Mouse (Mus musculus) forebrain, embryonic 15.5 days (tissue): ENCODE results near the gene Ctla4. TPM values are rescaled to one million over a fixed set of nuclear protein-coding genes. Genes with fewer than 3 reads are reported as not detected.

Source experiments
- ATAC-seq: fragments of 200-750 bp; cut with Nextera tagmentation; replicated peaks from 2 replicates; pipeline ENCODE4 v1.8.0; 2017; ENCODE audit warnings: mild to moderate bottlenecking, moderate TSS enrichment, moderate library complexity
- H3K27ac ChIP-seq: fragments of 300-500 bp; sonication (generic); replicated peaks from 2 replicates; pipeline ENCODE4 v1.5.1; 2015; ENCODE audit warnings: mild to moderate bottlenecking, inconsistent platforms
- H3K27me3 ChIP-seq: fragments of 300-500 bp; sonication (generic); 2 replicates; pipeline ENCODE4 v1.6.1; 2015; ENCODE audit warnings: inconsistent platforms
- H3K36me3 ChIP-seq: fragments of 300-500 bp; sonication (generic); 2 replicates; pipeline ENCODE4 v1.6.1; 2015; ENCODE audit warnings: mild to moderate bottlenecking, inconsistent platforms
- H3K4me1 ChIP-seq: fragments of 300-500 bp; sonication (generic); 2 replicates; pipeline ENCODE4 v1.6.1; 2015; ENCODE audit warnings: inconsistent platforms
- H3K4me2 ChIP-seq: fragments of 300-500 bp; sonication (generic); replicated peaks from 2 replicates; pipeline ENCODE4 v1.6.1; 2015; ENCODE audit warnings: mild to moderate bottlenecking, inconsistent platforms
- H3K4me3 ChIP-seq: fragments of 300-500 bp; sonication (generic); 2 replicates; pipeline ENCODE4 v1.5.1; 2015; ENCODE audit warnings: mild to moderate bottlenecking, inconsistent platforms
- H3K9ac ChIP-seq: fragments of 300-500 bp; sonication (generic); replicated peaks from 2 replicates; pipeline ENCODE4 v1.6.1; 2015; ENCODE audit warnings: mild to moderate bottlenecking, inconsistent platforms
- H3K9me3 ChIP-seq: fragments of 300-500 bp; sonication (generic); 2 replicates; pipeline ENCODE4 v1.6.1; 2016; ENCODE audit warnings: inconsistent platforms
- WGBS: fragments of 180-500 bp; shearing (Covaris S2); methylation state at CpG from one replicate; pipeline ENCODE4 v1.1.7; 2015; ENCODE audit warnings: mixed read lengths; 5-methylcytosine and 5-hydroxymethylcytosine counted together
- polyA plus RNA-seq: library from polyadenylated mRNA; unstranded; fragments of >200 nt; fragmentation: Nextera tagmentation; extraction: Ambion mirVana; gene quantifications from 2 replicates; pipeline ENCODE4 v1.2.1, GENCODE M21; 2015

Gene Ctla4
- polyA plus RNA-seq, 1 experiment from 2014 or later: not detected

DNA sequence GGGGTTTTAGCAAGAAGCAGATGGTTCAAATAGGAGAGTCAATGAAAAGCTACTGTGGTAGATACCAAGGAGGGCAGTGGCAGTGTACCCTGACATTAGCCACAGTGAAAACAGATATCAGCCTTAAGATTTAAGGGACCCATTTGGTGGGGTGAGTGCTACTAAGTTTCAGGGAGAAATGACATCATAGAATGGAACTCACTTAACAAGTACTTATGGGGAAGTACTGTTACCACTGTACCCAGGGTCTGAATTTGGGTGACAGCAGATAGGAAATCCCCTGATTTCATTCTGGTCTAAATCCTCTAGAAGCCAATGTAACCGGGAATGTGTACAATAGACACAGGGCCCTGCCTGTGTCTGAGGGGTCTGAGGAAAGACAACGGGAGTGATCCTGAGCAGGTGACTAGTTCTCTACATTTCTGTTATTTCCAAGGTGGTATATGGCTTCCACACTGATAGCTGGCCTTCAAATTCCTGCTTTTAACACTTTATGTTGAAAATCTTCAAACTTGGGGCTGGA lies 17.7 kb downstream of the Ctla4 start:
- 95% methylated on average over 2 of the region's 2 CpGs for WGBS
- no peaks in the 10 kb centered on the region for H3K27me3 ChIP-seq
- ATAC-seq: no peak

DNA sequence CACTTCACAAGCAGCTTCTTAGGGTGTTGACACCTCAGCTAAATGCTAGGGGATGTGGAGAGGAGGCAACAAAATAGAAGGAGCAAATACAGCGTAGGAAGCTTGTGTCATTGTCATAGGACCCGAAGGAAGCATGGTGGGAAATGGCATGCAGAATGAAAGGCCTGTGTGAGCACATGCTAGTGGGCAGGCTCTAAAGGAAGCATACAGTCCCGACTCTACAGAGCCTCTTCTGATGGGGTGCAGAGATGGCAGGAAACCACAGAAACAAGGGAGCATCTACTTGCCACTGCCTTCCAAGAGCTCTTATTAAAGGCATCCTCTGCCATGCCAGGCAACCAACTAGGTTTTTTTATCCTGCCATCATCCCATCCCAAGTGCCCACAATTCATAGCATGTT lies 20.7 kb downstream of the Ctla4 start:
- Histone ChIP-seq H3K4me2 (no peak overlapping the region), H3K36me3 (no peaks in the 10 kb centered on the region), H3K9ac (no peak overlapping the region), H3K4me3 (no peak overlapping the region), H3K27ac (no peak overlapping the region), H3K4me1 (0 out of 2 replicates have a peak, but pooled peaks cover 3% of the 10 kb centered on the region), H3K27me3 (no peaks in the 10 kb centered on the region), H3K9me3 (no peaks in the 10 kb centered on the region)
- ATAC-seq: no peak
- 86% methylated on average over 3 of the region's 3 CpGs for WGBS

More for the DNA sequence above, 17.7 kb downstream of the Ctla4 start:
- Histone ChIP-seq H3K4me1 (0 out of 2 replicates have a peak, but pooled peaks cover 3% of the 10 kb centered on the region), H3K36me3 (no peaks in the 10 kb centered on the region), H3K9me3 (no peaks in the 10 kb centered on the region), H3K9ac (no peak overlapping the region), H3K27ac (no peak overlapping the region), H3K4me2 (no peak overlapping the region), H3K4me3 (no peak overlapping the region)

DNA sequence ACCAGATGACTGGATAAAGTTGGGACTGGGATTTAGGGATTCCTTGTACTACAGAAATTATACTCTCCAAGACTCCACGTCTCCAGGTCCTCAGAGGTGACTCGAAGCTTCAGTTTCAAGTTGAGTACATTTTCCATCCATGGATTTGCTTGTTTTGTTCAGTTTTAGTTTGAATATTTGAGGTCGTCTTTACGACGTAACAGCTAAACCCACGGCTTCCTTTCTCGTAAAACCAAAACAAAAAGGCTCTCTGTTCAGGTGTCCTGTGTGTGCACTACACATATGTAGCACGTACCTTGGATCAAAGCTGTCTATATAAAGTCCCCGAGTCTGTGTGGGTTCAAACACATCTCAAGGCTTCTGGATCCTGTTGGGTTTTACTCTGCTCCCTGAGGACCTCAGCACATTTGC lies 22.0 kb downstream of the Ctla4 start:
- no peak overlapping the region for H3K27ac ChIP-seq
- no peak overlapping the region for H3K4me3 ChIP-seq
- H3K9me3 ChIP-seq: no peaks in the 10 kb centered on the region
- no peak overlapping the region for H3K9ac ChIP-seq
- no peak for ATAC-seq
- no peaks in the 10 kb centered on the region for H3K4me1 ChIP-seq
- no peak overlapping the region for H3K4me2 ChIP-seq
- no peaks in the 10 kb centered on the region for H3K36me3 ChIP-seq
- H3K27me3 ChIP-seq: no peaks in the 10 kb centered on the region
- WGBS: 94% methylated on average over 9 of the region's 9 CpGs

DNA sequence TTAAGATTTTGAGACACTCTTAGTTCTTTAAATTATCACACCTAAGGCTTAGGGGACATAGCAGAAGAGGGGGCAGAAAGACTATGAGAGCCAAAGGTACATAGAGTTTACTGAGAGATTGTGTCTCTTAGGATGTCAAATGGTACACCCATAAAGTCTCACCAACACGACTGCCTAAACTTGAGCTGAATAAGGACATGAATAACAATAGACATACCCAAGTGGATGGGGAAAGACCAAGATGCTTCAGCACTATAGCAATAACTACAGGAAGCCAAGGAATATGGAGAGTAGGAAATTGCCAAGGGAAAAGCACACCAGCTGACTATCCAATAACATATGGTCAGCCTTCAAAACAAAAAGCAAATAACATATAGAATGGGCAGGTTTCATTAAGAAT lies 22.9 kb downstream of the Ctla4 start:
- 64% methylated on average over 1 of the region's 1 CpGs for WGBS
- H3K4me3 ChIP-seq: no peak overlapping the region
- H3K9ac ChIP-seq: no peak overlapping the region
- ATAC-seq: no peak
- H3K4me2 ChIP-seq: no peak overlapping the region
- no peaks in the 10 kb centered on the region for H3K36me3 ChIP-seq
- no peaks in the 10 kb centered on the region for H3K4me1 ChIP-seq
- no peak overlapping the region for H3K27ac ChIP-seq
- H3K9me3 ChIP-seq: no peaks in the 10 kb centered on the region
- H3K27me3 ChIP-seq: no peaks in the 10 kb centered on the region

DNA sequence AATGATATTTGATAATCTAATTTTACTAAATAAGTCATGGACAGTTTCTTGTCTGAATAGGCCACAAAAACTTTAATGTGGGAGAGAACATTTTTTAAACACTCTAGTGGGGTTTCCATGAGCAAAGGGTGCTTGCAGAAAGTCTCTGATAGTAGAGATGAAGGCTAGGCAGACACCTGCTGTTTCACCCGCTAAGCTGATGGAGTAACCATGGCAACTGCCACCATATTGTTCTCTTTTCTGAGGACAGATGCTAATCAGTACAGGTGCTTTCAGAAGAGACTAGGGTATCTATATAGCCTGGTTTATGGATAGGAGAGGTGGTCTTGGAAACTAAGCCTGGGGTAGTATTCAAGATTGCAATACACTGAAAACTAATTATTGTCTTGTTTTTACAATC lies 24.0 kb downstream of the Ctla4 start:
- no peaks in the 10 kb centered on the region for H3K4me1 ChIP-seq
- no peak overlapping the region for H3K4me2 ChIP-seq
- no peaks in the 10 kb centered on the region for H3K36me3 ChIP-seq
- WGBS: 13% methylated on average over 1 of the region's 1 CpGs
- H3K9ac ChIP-seq: no peak overlapping the region
- no peaks in the 10 kb centered on the region for H3K27me3 ChIP-seq
- no peaks in the 10 kb centered on the region for H3K9me3 ChIP-seq
- no peak for ATAC-seq
- H3K4me3 ChIP-seq: no peak overlapping the region
- H3K27ac ChIP-seq: no peak overlapping the region

DNA sequence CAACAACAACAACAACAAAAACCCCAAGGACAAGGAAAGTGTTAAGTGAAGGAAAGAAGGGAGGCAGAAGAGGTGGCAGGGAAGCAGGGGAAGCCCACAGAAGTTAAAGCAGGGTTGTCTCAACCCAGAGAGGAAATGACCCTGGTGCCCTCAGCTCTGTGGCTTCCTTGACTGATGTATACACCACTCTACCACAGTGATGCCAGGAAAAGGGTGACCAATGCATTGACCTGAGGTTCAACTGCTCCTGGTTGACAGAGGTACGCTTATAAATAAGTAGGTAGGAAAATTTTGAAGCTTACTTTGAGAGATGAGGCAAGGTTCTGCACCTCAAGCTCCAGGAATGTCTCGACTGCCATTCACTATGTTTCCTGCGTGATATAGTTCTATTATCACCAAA lies 24.8 kb downstream of the Ctla4 start:
- no peaks in the 10 kb centered on the region for H3K27me3 ChIP-seq
- no peak overlapping the region for H3K4me2 ChIP-seq
- H3K4me3 ChIP-seq: no peak overlapping the region
- no peak for ATAC-seq
- H3K36me3 ChIP-seq: no peaks in the 10 kb centered on the region
- H3K4me1 ChIP-seq: no peaks in the 10 kb centered on the region
- H3K9me3 ChIP-seq: no peaks in the 10 kb centered on the region
- no peak overlapping the region for H3K9ac ChIP-seq
- no peak overlapping the region for H3K27ac ChIP-seq
- WGBS: 85% methylated on average over 3 of the region's 3 CpGs

DNA sequence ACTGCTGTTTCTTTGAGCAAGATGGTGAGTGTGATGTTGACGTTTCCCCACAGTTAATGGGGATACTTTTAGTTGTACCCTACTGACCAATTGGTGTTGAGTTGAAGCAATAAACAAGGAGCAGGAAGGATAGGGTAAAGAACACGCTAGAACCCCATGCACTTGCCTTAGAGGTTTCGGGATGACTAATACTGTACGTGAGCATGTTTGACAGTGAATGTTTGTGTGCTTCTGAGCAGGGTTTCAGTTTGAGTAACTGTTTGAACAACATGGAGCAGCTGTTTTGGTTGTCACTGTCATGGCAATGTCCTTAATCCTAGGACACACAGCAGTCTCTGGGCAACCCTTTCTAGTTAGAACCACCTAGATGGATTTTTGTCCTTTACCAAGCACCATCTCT lies 26.5 kb downstream of the Ctla4 start:
- no peak for ATAC-seq
- Histone ChIP-seq H3K36me3 (no peaks in the 10 kb centered on the region), H3K9ac (no peak overlapping the region), H3K4me3 (no peak overlapping the region), H3K4me2 (no peak overlapping the region), H3K27ac (no peak overlapping the region), H3K9me3 (no peaks in the 10 kb centered on the region), H3K27me3 (no peaks in the 10 kb centered on the region), H3K4me1 (no peaks in the 10 kb centered on the region)
- WGBS: 90% methylated on average over 4 of the region's 4 CpGs

DNA sequence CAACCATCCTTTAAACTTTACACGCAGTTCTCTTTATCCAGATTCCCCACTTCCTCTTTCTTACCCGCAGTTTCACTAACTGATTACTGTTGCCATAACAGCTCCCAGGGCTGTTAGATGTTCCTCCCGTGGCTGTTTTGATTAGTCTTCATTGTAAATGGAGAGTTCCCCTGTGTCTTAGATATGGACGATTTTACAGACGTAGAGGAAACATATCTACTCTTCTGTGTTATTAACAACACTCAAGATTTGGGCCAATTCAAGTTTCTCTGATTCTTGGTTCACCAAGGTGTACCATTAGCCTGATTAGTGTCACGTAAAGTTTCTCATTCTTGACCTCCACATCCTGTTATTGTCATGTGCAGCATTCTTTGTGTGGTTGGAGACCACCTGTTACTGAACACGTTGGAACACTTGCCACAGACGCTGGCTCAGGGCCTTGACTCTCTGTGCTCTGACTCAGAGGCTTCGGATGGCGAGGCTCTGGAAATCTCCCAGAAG lies 29.5 kb downstream of the Ctla4 start:
- Histone ChIP-seq H3K4me3 (no peak overlapping the region), H3K9me3 (no peaks in the 10 kb centered on the region), H3K27ac (no peak overlapping the region), H3K4me2 (no peak overlapping the region), H3K9ac (no peak overlapping the region), H3K36me3 (no peaks in the 10 kb centered on the region), H3K4me1 (no peaks in the 10 kb centered on the region), H3K27me3 (no peaks in the 10 kb centered on the region)
- ATAC-seq: no peak
- 73% methylated on average over 10 of the region's 10 CpGs for WGBS

DNA sequence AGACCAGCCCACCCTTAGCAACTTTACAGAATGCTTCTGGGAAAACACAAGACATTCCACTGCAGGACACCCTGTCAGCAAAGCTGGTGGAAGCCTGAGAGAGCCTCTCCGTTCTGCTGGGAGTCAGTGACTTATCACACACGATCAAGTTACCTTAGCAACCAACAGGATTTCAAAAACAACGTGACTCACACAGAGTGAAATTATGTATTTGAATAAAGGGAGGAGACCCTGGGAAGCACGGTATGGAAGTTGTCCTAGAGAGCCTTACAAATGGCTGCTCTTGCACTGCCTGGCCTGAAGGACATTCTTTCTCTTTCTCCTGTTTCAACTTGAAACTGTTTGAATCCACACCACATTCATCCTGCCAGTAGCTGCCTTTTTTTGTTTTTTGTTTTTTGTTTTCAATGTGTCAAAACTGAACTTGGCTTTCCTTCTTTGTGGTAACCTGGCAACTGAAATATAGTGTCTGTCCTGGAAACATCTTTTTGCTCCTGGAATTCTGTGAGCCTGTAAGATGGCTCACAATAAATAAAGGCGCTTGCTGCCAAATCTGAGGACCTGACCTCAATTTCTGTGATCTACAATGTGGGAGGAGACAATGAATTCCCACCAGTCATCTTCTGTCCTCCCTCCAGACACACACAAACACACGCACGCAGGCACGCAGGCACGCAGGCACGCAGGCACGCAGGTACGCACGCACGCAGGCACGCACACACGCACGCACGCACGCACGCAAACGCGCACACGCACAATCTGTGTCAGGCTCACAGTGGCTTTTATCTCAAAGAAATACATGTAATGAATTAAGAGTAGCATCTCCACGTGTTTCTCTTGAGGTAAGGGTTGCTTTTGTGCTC lies 33.9 kb downstream of the Ctla4 start:
- WGBS: 79% methylated on average over 24 of the region's 24 CpGs
- H3K27ac ChIP-seq: peak overlapping the region; percentile 16; the same call in 1 of the 2 replicates
- H3K4me3 ChIP-seq: no peak overlapping the region
- no peaks in the 10 kb centered on the region for H3K36me3 ChIP-seq
- no peaks in the 10 kb centered on the region for H3K9me3 ChIP-seq
- H3K4me1 ChIP-seq: no peaks in the 10 kb centered on the region
- no peak overlapping the region for H3K9ac ChIP-seq
- peak; percentile 29; the same call in 1 of the 2 replicates for ATAC-seq
- H3K27me3 ChIP-seq: no peaks in the 10 kb centered on the region
- H3K4me2 ChIP-seq: no peak overlapping the region

DNA sequence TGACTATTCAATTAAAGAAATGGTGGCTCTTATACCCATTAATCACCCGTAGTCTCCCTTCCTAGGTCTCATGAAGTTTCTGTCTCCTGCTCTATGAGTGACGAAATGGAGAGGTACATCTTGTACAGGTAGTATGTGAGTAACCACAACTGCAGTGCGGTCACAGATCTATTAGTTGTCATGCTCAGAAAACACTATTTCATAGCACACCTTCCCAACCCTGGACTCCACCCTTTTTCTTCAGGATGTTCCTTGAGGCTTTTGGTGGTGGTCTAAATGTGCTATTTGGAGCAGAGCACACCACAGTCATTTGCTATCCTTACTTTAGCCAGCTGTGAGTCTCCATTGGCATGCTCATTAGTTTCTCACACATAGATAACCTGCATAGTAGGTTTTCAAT lies 42.2 kb downstream of the Ctla4 start:
- H3K4me3 ChIP-seq: no peak overlapping the region
- H3K9me3 ChIP-seq: no peaks in the 10 kb centered on the region
- no peaks in the 10 kb centered on the region for H3K27me3 ChIP-seq
- no peak overlapping the region for H3K27ac ChIP-seq
- 92% methylated on average over 3 of the region's 3 CpGs for WGBS
- H3K4me2 ChIP-seq: no peak overlapping the region
- no peaks in the 10 kb centered on the region for H3K36me3 ChIP-seq
- H3K9ac ChIP-seq: no peak overlapping the region
- ATAC-seq: no peak
- H3K4me1 ChIP-seq: peaks cover 5% of the 10 kb centered on the region; the same call in 1 of the 2 replicates

DNA sequence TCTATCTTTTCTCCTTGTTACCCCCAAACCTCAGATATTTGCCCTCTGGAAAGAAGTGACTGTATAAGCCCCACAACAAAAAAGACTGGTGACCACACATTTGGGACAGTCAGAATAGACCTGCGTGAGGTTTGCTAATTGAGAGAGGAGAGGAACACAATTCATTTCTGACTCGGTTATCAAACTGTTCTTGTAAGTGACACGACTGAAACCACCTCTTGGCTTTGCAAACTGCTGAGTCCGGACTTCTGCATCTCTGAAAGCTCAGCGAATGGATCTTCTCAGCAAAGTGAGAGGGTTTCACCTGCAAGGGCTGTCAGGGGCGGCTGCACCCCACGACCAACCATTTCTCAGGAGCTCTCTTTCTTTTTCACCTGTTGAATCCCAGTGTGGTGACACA lies 43.6 kb downstream of the Ctla4 start:
- Histone ChIP-seq H3K9me3 (no peaks in the 10 kb centered on the region), H3K9ac (no peak overlapping the region), H3K36me3 (no peaks in the 10 kb centered on the region), H3K4me1 (peaks cover 5% of the 10 kb centered on the region; the same call in 1 of the 2 replicates), H3K4me2 (no peak overlapping the region), H3K4me3 (no peak overlapping the region), H3K27ac (no peak overlapping the region), H3K27me3 (no peaks in the 10 kb centered on the region)
- WGBS: 83% methylated on average over 7 of the region's 7 CpGs
- no peak for ATAC-seq

DNA sequence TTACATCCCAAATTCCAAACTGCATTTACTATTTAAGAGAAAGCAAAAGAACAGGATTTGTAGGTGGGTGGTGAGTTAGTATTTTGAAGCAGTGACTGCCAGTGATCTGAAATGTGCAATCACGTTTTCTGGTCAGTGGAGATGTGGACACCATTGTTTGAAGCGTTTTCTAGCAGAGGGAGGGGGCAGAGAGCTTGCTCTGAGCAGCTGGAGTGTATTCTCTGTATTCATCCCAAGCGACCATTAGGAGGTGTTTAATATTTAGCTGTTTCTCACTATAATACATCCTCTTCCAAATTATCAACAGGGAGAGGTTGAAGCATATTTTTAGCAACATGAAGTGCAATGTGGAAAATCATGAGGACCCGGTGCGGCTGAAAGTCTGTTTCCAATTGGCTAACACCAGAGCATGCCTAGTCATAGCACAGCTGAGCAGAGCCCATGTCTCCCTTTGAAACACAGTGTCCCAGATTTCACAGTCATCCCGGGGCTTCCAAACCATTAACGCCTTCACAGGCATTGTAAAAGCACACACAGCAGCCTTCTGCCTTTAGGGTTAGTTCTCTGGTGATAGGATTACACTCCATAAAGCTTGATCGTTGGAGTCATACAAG lies 49.3 kb downstream of the Ctla4 start:
- Histone ChIP-seq H3K27ac (peak overlapping the region; percentile 39; the same call in 1 of the 2 replicates), H3K36me3 (no peaks in the 10 kb centered on the region), H3K27me3 (no peaks in the 10 kb centered on the region), H3K4me2 (0 out of 2 replicates have a peak overlapping the region, but pooled peaks have one; percentile 2), H3K4me3 (no peak overlapping the region), H3K4me1 (peaks cover 11% of the 10 kb centered on the region), H3K9me3 (no peaks in the 10 kb centered on the region), H3K9ac (no peak overlapping the region)
- ATAC-seq: peak; percentile 76; the same call in 1 of the 2 replicates
- 42% methylated on average over 8 of the region's 8 CpGs for WGBS
